Mouse (Mus musculus): ENCODE data around the gene Rab37. TPM values are rescaled to one million over a fixed set of nuclear protein-coding genes. Genes with fewer than 3 reads are reported as not detected.

Rab37 gene
- total RNA-seq, 2 experiments from 2014 or later = 2.3 to 2.7 TPM

DNA sequence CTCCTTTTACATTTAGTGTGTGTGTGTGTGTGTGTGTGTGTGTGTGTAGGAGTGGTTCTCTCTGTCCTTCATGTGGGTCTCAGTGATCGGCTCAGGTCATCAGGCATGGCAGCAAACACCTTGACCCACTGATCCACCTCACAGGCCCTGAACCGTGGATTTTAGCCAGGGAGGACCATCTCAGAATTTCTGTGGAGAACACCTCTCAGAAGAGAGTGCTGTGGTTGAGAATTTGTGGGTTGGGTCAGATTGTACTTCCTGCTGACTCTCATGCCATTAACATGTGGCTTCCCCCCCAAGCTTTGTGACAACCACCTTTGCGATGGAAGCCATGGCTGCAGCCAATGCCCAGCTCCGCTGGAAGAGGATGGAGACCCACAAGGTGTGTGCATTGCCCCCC is 109.3 kb downstream of the Rab37 start:
- DNase-seq = no peak

DNA sequence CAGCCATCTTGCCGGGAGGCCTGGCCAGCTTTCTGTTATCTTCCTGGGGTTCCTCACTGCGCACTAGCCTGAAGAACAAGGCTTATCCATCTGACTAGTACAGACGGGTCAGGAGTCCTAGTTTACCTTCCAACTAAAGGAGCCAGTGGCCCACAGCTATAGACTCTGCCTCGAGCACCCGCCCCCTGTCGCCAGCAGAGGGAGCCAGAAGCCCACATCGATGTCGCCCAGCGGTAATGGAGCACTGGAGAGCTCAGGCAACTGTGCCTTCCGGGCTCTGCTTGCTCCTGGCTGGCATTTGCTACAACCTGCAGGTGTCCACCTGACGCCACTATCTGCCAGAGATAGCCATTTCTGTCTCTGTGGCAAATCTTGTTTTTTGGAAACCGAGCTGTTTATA is 111.1 kb downstream of the Rab37 start:
- peak; percentile 78 to 81 for DNase-seq

GRCm38 (mm10) chr11:115202756-115203155 is 111.5 kb downstream of the Rab37 start:
- DNase-seq = no peak

DNA sequence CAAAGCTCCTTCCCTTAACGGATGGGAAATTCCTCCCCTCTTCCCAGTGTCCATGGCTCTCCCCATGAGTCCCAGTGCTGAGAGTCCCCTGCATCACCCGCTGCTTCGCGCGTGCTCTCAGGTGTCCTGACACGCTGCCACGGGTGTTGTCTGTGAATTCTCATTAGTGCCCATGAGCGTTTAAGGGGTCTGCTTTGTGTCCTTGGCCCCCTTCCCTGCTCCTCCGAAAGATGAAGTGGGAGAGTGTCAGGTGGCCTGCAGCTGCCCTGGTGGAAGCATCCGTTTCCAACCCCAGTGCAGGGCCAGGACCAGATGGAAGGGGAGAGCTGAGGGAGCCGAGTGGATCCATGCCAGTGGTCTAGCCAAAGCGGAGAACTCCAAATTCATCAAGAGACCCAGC is 116.9 kb downstream of the Rab37 start:
- no peak for DNase-seq

DNA sequence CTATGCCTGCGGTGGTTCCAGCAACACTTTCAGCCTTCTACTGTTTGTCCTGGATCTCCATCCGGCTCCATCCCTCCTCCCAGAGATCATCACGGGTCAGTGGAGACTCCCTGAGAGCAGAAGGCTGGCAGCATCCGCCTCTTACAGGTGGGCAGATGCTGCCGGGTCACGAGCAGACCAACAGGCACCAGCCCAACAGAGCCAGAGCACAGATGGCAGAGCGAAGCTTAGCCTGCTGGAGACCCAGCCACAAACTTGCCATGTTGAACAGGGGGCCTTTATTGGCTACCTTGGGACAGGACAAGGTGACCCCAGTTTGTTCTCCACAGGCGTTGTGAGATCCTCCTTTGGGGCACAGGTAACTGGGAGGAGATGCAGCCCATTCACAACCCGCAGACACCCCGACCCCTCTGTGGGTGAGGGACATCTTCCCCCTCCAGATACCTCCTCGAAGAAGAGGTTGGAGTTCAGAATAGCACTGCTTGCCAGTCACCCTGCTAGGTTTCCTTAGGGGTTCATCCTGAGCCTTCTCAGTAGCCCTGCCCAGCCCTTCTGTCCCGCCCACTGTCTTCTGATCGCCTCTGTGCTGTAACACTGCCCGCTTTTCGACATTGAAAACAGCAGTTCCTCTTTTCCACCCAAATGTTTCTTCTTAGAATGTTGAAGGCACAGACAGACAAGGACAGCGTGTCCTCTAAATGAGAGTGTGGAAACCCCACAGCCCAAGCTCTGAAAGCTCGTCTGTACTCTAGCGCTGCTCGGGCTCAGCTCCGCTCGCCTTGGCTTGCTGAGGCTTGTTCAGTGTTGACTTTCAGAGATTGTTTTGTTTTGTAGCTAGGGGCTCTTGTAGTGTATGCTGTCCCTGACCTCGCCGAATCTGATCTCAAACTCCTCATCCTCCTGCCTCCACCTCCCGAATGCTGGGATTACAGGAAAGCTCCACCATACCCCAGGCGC is 117.8 kb downstream of the Rab37 start:
- DNase-seq = no peak

GRCm38 (mm10) chr11:115209958-115210357 is 118.7 kb downstream of the Rab37 start:
- no peak for DNase-seq

Other genes with a start within 250 kb of the Rab37 start
- gene Gprc5c, start 240.3 kb upstream of the Rab37 start, total RNA-seq (2021) = 1 to 10 TPM; 3.6 to 5.1 TPM
- gene Cd300a, start 201.4 kb upstream of the Rab37 start, total RNA-seq (2021) = under 1 TPM; 0.40 to 0.56 TPM
- gene Cd300lb, start 157.0 kb upstream of the Rab37 start, total RNA-seq (2021) = not detected
- not detected for gene Cd300c, start 122.3 kb upstream of the Rab37 start, total RNA-seq (2021)
- under 1 TPM in 1 of 2 experiments, not detected in 1; 0.20 TPM for gene Cd300ld, start 101.5 kb upstream of the Rab37 start, total RNA-seq (2021)
- gene Cd300c2, start 89.6 kb upstream of the Rab37 start, total RNA-seq (2021) = 1 to 10 TPM; 3.3 to 3.7 TPM
- not detected for gene Cd300ld2, start 75.2 kb upstream of the Rab37 start, total RNA-seq (2021)
- 1 to 10 TPM in 1 of 2 experiments, under 1 TPM in 1; 0.60 to 2.3 TPM for gene Cd300ld4, start 64.4 kb upstream of the Rab37 start, total RNA-seq (2021)
- 1 to 10 TPM in 1 of 2 experiments, not detected in 1; 1.8 TPM for gene Cd300ld5, start 53.7 kb upstream of the Rab37 start, total RNA-seq (2021)
- gene Cd300ld3, start 43.0 kb upstream of the Rab37 start, total RNA-seq (2021) = not detected
- gene Cd300e, start 29.3 kb upstream of the Rab37 start, total RNA-seq (2021) = not detected
- gene Cd300lf, start 42.6 kb downstream of the Rab37 start, total RNA-seq (2021) = under 1 TPM; 0.22 to 0.58 TPM
- 10 to 100 TPM; 72.1 to 73.7 TPM for gene Slc9a3r1, start 71.9 kb downstream of the Rab37 start, total RNA-seq (2021)
- 10 to 100 TPM; 16.7 to 19.1 TPM for gene Tmem104, start 96.1 kb downstream of the Rab37 start, total RNA-seq (2021)
- gene Nat9, start 96.4 kb downstream of the Rab37 start, total RNA-seq (2021) = 10 to 100 TPM; 21.7 to 24.1 TPM
- 10 to 100 TPM; 43.5 to 50.9 TPM for gene Grin2c, start 175.8 kb downstream of the Rab37 start, total RNA-seq (2021)
- gene Fdxr, start 185.6 kb downstream of the Rab37 start, total RNA-seq (2021) = 10 to 100 TPM; 20.9 to 24.2 TPM
- 10 to 100 TPM; 12.9 to 13.7 TPM for gene Fads6, start 206.2 kb downstream of the Rab37 start, total RNA-seq (2021)
- under 1 TPM in 1 of 2 experiments, not detected in 1; 0.52 TPM for gene Otop2, start 215.7 kb downstream of the Rab37 start, total RNA-seq (2021)
- under 1 TPM; 0.30 to 0.35 TPM for gene Ush1g, start 230.6 kb downstream of the Rab37 start, total RNA-seq (2021)
- gene Otop3, start 243.3 kb downstream of the Rab37 start, total RNA-seq (2021) = under 1 TPM in 1 of 2 experiments, not detected in 1; 0.22 TPM